Mouse (Mus musculus): ENCODE results near the gene Clec12b.
"Not testable (repeated sequence)": the region's sequence is repeated elsewhere in the genome, so short reads cannot be mapped to it uniquely, and the experiment has no call there.

The Clec12b gene

GRCm38 (mm10) chr6:129369374-129370132, 16.1 kb downstream of the Clec12b start:
- no peak for DNase-seq (ENCODE audit: low spot score)

GRCm38 (mm10) chr6:129365959-129366359, 19.7 kb downstream of the Clec12b start:
- DNase-seq (ENCODE audit: low spot score) = no peak

GRCm38 (mm10) chr6:129363942-129364341, 21.7 kb downstream of the Clec12b start:
- DNase-seq (ENCODE audit: low spot score) = no peak

GRCm38 (mm10) chr6:129359515-129359914, 26.2 kb downstream of the Clec12b start:
- DNase-seq (ENCODE audit: low spot score) = no peak

- DNase-seq (ENCODE audit: low spot score) = no peak
Measured at GRCm38 (mm10) chr6:129356430-129356829, 29.2 kb downstream of the Clec12b start.

GRCm38 (mm10) chr6:129355774-129356173, 29.9 kb downstream of the Clec12b start:
- no peak for DNase-seq (ENCODE audit: low spot score)

GRCm38 (mm10) chr6:129351091-129351490, 34.6 kb downstream of the Clec12b start:
- no peak for DNase-seq (ENCODE audit: low spot score)

- DNase-seq (ENCODE audit: low spot score) = no peak
Measured at GRCm38 (mm10) chr6:129349524-129350352, 35.9 kb downstream of the Clec12b start.

- no peak for DNase-seq (ENCODE audit: low spot score)
Measured at GRCm38 (mm10) chr6:129344408-129344807, 41.3 kb downstream of the Clec12b start.

- not testable (repeated sequence) for DNase-seq (ENCODE audit: low spot score)
Measured at GRCm38 (mm10) chr6:129342391-129342790, 43.3 kb downstream of the Clec12b start, which contains the start of gene Clec12a. Gene Clec12a, plus strand, starts transcription at chr6:129342691.

GRCm38 (mm10) chr6:129337751-129338150, 47.9 kb downstream of the Clec12b start:
- DNase-seq (ENCODE audit: low spot score) = no peak

- DNase-seq (ENCODE audit: low spot score) = peak; percentile 41
Measured at GRCm38 (mm10) chr6:129333674-129334078, 52.0 kb downstream of the Clec12b start.

GRCm38 (mm10) chr6:129331610-129332009, 54.1 kb downstream of the Clec12b start, which contains the start of gene 4922502D21Rik:
Gene 4922502D21Rik, minus strand, starts transcription at chr6:129331796.
- DNase-seq (ENCODE audit: low spot score) = no peak

GRCm38 (mm10) chr6:129326568-129327150, 59.0 kb downstream of the Clec12b start:
- DNase-seq (ENCODE audit: low spot score) = no peak

- DNase-seq (ENCODE audit: low spot score) = no peak
Measured at GRCm38 (mm10) chr6:129326016-129326415, 59.7 kb downstream of the Clec12b start.
